Comparison of ENCODE assay signal across 9 mouse cellular contexts in genomic region chr4:139470198-139470597, GRCm38 (mm10).
DNase-seq lines count a peak whose midpoint lies in the region; ATAC-seq and TF ChIP-seq lines count a peak whose summit lies in the region.
"Had no signal": no experiment of that assay in that cellular context is flagged by ENCODE, and none has a peak within 500 bp of the region (broad histone marks: within the 10 kb centered on the region; RNA-seq: fewer than 3 reads in every experiment).

No protein-coding gene starts in this region.

- no peak for TF ChIP-seq EP300 in liver, embryonic 14.5 days (IDR thresholded peaks at IDR 0.05; ENCODE audit: low read depth)

- intact Hi-C loops in heart, postnatal 10 days (cut with DNase I): loop anchor here (1.0 to 10.0 kb wide), 3 partner anchors 141 to 385 kb away; no protein-coding TSS in a partner anchor

- WGBS in forebrain, embryonic 10.5 days: 53% methylated on average over 7 of the region's 7 CpGs
- WGBS in liver, embryonic 14.5 days (ENCODE audit: insufficient replicate concordance): 60% methylated on average over 7 of the region's 7 CpGs
- 45% methylated on average over 7 of the region's 7 CpGs for WGBS in neural tube, embryonic 13.5 days
- 42% methylated on average over 7 of the region's 7 CpGs for WGBS in stomach, embryonic 16.5 days

- peak; percentile 90 for TF ChIP-seq CTCF in liver, embryonic 14.5 days (IDR thresholded peaks at IDR 0.05; ENCODE audit: low read depth)

- H3K36me3 ChIP-seq in forebrain, embryonic 10.5 days (replicated peaks): peaks cover 100% of the 10 kb centered on the region
- peaks cover 96% of the 10 kb centered on the region for H3K36me3 ChIP-seq in liver, embryonic 14.5 days (replicated peaks; ENCODE audit: control insufficient read depth, insufficient read depth, low read depth)
- peaks cover 100% of the 10 kb centered on the region for H3K36me3 ChIP-seq in neural tube, embryonic 13.5 days
- H3K36me3 ChIP-seq in stomach, embryonic 16.5 days (ENCODE audit: control insufficient read depth, insufficient read depth, low read length): peaks cover 44% of the 10 kb centered on the region

- H3K4me1 ChIP-seq in forebrain, embryonic 10.5 days: no peaks in the 10 kb centered on the region
- H3K4me1 ChIP-seq in liver, embryonic 14.5 days (replicated peaks; ENCODE audit: control insufficient read depth in 2 of 2, insufficient read depth in 2 of 2, low read length in 1 of 2): no peaks in the 10 kb centered on the region
- no peaks in the 10 kb centered on the region for H3K4me1 ChIP-seq in neural tube, embryonic 13.5 days (replicated peaks)
- H3K4me1 ChIP-seq in stomach, embryonic 16.5 days (ENCODE audit: control insufficient read depth, insufficient read depth, low read length): no peaks in the 10 kb centered on the region
- H3K4me1 ChIP-seq: embryonic facial prominence, embryonic 13.5 days had no signal

- H3K4me3 ChIP-seq in forebrain, embryonic 10.5 days: no peak overlapping the region
- H3K4me3 ChIP-seq in liver, embryonic 14.5 days (ENCODE audit: insufficient read depth in 1 of 2, low read depth in 2 of 2, low read length in 2 of 2): no peak overlapping the region
- H3K4me3 ChIP-seq in neural tube, embryonic 13.5 days: no peak overlapping the region
- no peak overlapping the region for H3K4me3 ChIP-seq in stomach, embryonic 16.5 days (replicated peaks; ENCODE audit: low read length)
- H3K4me3 ChIP-seq: embryonic facial prominence, embryonic 13.5 days had no signal

- H3K4me2 ChIP-seq in liver, embryonic 14.5 days (ENCODE audit: low read depth): no peak overlapping the region
- no peak overlapping the region for H3K4me2 ChIP-seq in neural tube, embryonic 13.5 days
- no peak overlapping the region for H3K4me2 ChIP-seq in stomach, embryonic 16.5 days (ENCODE audit: low read depth, low read length)
- H3K4me2 ChIP-seq: embryonic facial prominence, embryonic 13.5 days had no signal

- H3K27ac ChIP-seq in forebrain, embryonic 10.5 days: no peak overlapping the region
- no peak overlapping the region for H3K27ac ChIP-seq in liver, embryonic 14.5 days
- no peak overlapping the region for H3K27ac ChIP-seq in neural tube, embryonic 13.5 days (replicated peaks)
- H3K27ac ChIP-seq in stomach, embryonic 16.5 days (ENCODE audit: low read length): no peak overlapping the region
- H3K27ac ChIP-seq: embryonic facial prominence, embryonic 13.5 days had no signal

- peak; percentile 44; the same call in 1 of the 2 replicates for ATAC-seq in liver, embryonic 14.5 days (ENCODE audit: insufficient read depth)
- 0 out of 2 replicates have a peak, but pooled peaks have one; percentile 65 for ATAC-seq in neural tube, embryonic 13.5 days (ENCODE audit: low read depth)
- ATAC-seq in stomach, embryonic 16.5 days (ENCODE audit: insufficient read depth, low FRiP score): peak; percentile 69; the same call in 1 of the 2 replicates

- no peak overlapping the region for H3K9ac ChIP-seq in liver, embryonic 14.5 days (replicated peaks)
- no peak overlapping the region for H3K9ac ChIP-seq in neural tube, embryonic 13.5 days
- H3K9ac ChIP-seq in stomach, embryonic 16.5 days (ENCODE audit: low read length): no peak overlapping the region
- H3K9ac ChIP-seq: embryonic facial prominence, embryonic 13.5 days had no signal

- H3K9me3 ChIP-seq in forebrain, embryonic 10.5 days: no peaks in the 10 kb centered on the region
- no peaks in the 10 kb centered on the region for H3K9me3 ChIP-seq in liver, embryonic 14.5 days (ENCODE audit: control insufficient read depth, low read length)
- H3K9me3 ChIP-seq in neural tube, embryonic 13.5 days: no peaks in the 10 kb centered on the region
- no peaks in the 10 kb centered on the region for H3K9me3 ChIP-seq in stomach, embryonic 16.5 days (replicated peaks; ENCODE audit: control insufficient read depth, low read length)
- H3K9me3 ChIP-seq: embryonic facial prominence, embryonic 13.5 days had no signal

- H3K27me3 ChIP-seq in forebrain, embryonic 10.5 days (ENCODE audit: poor library complexity, severe bottlenecking): no peaks in the 10 kb centered on the region
- no peaks in the 10 kb centered on the region for H3K27me3 ChIP-seq in liver, embryonic 14.5 days (ENCODE audit: control insufficient read depth, insufficient read depth, low read length)
- no peaks in the 10 kb centered on the region for H3K27me3 ChIP-seq in neural tube, embryonic 13.5 days
- no peaks in the 10 kb centered on the region for H3K27me3 ChIP-seq in stomach, embryonic 16.5 days (ENCODE audit: control insufficient read depth, insufficient read depth, low read length)
- H3K27me3 ChIP-seq: embryonic facial prominence, embryonic 13.5 days had no signal

- peak; percentile 42 to 63 for DNase-seq in CD8-positive naive resting alpha-beta T cell, adult 2 months (ENCODE audit: low read depth in 2 of 2, low spot score in 2 of 2)
- DNase-seq in brain, embryonic 18.5 days (ENCODE audit: low read depth, low spot score): peak; percentile 20
- DNase-seq in forebrain, embryonic 10.5 days (ENCODE audit: extremely low spot score, low spot score): peak; percentile 70
- peak; percentile 87 to 92 for DNase-seq in heart, postnatal 10 days
- DNase-seq in kidney, postnatal 25 days: peak; percentile 83 to 89
- peak; percentile 39 to 45 (median 44) for DNase-seq in liver, embryonic 14.5 days (ENCODE audit: low read depth in 3 of 3, low spot score in 3 of 3)

Comparison
In these comparisons a context has a peak if more than half of its experiments do, and no peak if none do; other contexts are left out.
1. DNase-seq: peak in every context shown above with its lines; median percentile 90 in heart, postnatal 10 days; 86 in kidney, postnatal 25 days; 70 in forebrain, embryonic 10.5 days; 52 in CD8-positive naive resting alpha-beta T cell, adult 2 months; 44 in liver, embryonic 14.5 days; 20 in brain, embryonic 18.5 days.